8 mouse cellular contexts compared by ENCODE assay signal in genomic region chr3:138490034-138490337, GRCm38 (mm10). TPM values are rescaled to one million over a fixed set of nuclear protein-coding genes. Genes with fewer than 3 reads are reported as not detected.
DNase-seq lines count a peak whose midpoint lies in the region; ATAC-seq lines count a peak whose summit lies in the region.

No protein-coding gene starts in this region.

- H3K36me3 ChIP-seq in kidney, embryonic 14.5 days (ENCODE audit: control insufficient read depth, insufficient read depth, low read length), result peaks cover 3% of the 10 kb centered on the region; the same call in 1 of the 2 replicates
- no peaks in the 10 kb centered on the region; the same call in 1 of the 2 replicates for H3K36me3 ChIP-seq in hindbrain, embryonic 11.5 days (ENCODE audit: control insufficient read depth, insufficient read depth, low read length)
- peaks cover 24% of the 10 kb centered on the region for H3K36me3 ChIP-seq in midbrain, embryonic 10.5 days

- H3K4me2 ChIP-seq in kidney, embryonic 14.5 days (replicated peaks; ENCODE audit: low read depth, low read length), result peak overlapping the region; percentile 56
- peak overlapping the region; percentile 29 for H3K4me2 ChIP-seq in hindbrain, embryonic 11.5 days (replicated peaks; ENCODE audit: low read depth, low read length)

- DNase-seq in kidney, postnatal 10 days, result no peak
- DNase-seq in brain, adult 2 months (ENCODE audit: low read depth, low spot score), result peak; percentile 7
- no peak for DNase-seq in hindbrain, embryonic 11.5 days (ENCODE audit: low spot score)
- DNase-seq in midbrain, embryonic 10.5 days (ENCODE audit: low spot score), result no peak
- no peak for DNase-seq in layer of hippocampus, postnatal 14 days (ENCODE audit: low spot score in 2 of 2)
- DNase-seq in ovary, adult 18-20 months (ENCODE audit: low spot score), result no peak
- no peak for DNase-seq in cerebellum, postnatal 36 days

- 0 out of 2 replicates have a peak, but pooled peaks have one; percentile 16 for ATAC-seq in kidney, embryonic 14.5 days (ENCODE audit: low FRiP score, low TSS enrichment)
- peak; percentile 8; the same call in 1 of the 2 replicates for ATAC-seq in hindbrain, embryonic 11.5 days (ENCODE audit: low FRiP score)

- no peak overlapping the region for H3K27ac ChIP-seq in kidney, embryonic 14.5 days (ENCODE audit: low read depth, low read length)
- no peak overlapping the region for H3K27ac ChIP-seq in hindbrain, embryonic 11.5 days (ENCODE audit: low read depth, low read length)
- H3K27ac ChIP-seq in midbrain, embryonic 10.5 days (replicated peaks), result peak overlapping the region; percentile 93

- H3K4me1 ChIP-seq in kidney, embryonic 14.5 days (ENCODE audit: control insufficient read depth, insufficient read depth, low read length), result no peaks in the 10 kb centered on the region
- no peaks in the 10 kb centered on the region for H3K4me1 ChIP-seq in hindbrain, embryonic 11.5 days (replicated peaks; ENCODE audit: control insufficient read depth, insufficient read depth, low read length)
- H3K4me1 ChIP-seq in midbrain, embryonic 10.5 days, result peaks cover 14% of the 10 kb centered on the region

- no peaks in the 10 kb centered on the region for H3K9me3 ChIP-seq in kidney, embryonic 14.5 days (ENCODE audit: control insufficient read depth, low read length)
- H3K9me3 ChIP-seq in hindbrain, embryonic 11.5 days (ENCODE audit: control insufficient read depth, low read length), result no peaks in the 10 kb centered on the region
- H3K9me3 ChIP-seq in midbrain, embryonic 10.5 days (replicated peaks), result no peaks in the 10 kb centered on the region; the same call in 1 of the 2 replicates

- whole genome bisulfite sequencing in kidney, embryonic 14.5 days, result 26% methylated on average over 6 of the region's 6 CpGs
- 31% methylated on average over 6 of the region's 6 CpGs for WGBS in hindbrain, embryonic 11.5 days
- 30% methylated on average over 6 of the region's 6 CpGs for WGBS in midbrain, embryonic 10.5 days

- H3K4me3 ChIP-seq in kidney, embryonic 14.5 days (ENCODE audit: low read length), result peak overlapping the region; percentile 59
- H3K4me3 ChIP-seq in hindbrain, embryonic 11.5 days (ENCODE audit: low read depth, low read length), result peak overlapping the region; percentile 91
- peak overlapping the region; percentile 94 for H3K4me3 ChIP-seq in midbrain, embryonic 10.5 days

- peak overlapping the region; percentile 61; the same call in 1 of the 2 replicates for H3K9ac ChIP-seq in kidney, embryonic 14.5 days (ENCODE audit: low read depth, low read length)
- H3K9ac ChIP-seq in hindbrain, embryonic 11.5 days (ENCODE audit: low read depth, low read length), result no peak overlapping the region; the same call in 1 of the 2 replicates

- no peaks in the 10 kb centered on the region for H3K27me3 ChIP-seq in kidney, embryonic 14.5 days (ENCODE audit: control insufficient read depth, insufficient read depth, low read length)
- no peaks in the 10 kb centered on the region for H3K27me3 ChIP-seq in hindbrain, embryonic 11.5 days (ENCODE audit: control insufficient read depth, insufficient read depth, low read length)
- no peaks in the 10 kb centered on the region for H3K27me3 ChIP-seq in midbrain, embryonic 10.5 days (ENCODE audit: low read depth, poor library complexity, severe bottlenecking)

RNA-seq across cellular contexts. Expression of gene Metap1, which starts 0.7 kb away (rescaled TPM):
- polyA plus RNA-seq in kidney, embryonic 14.5 days (2014; fragmentation: Nextera tagmentation; extraction: Ambion mirVana), result 35.3 and 54.0 TPM in 2 replicates
- 60.3 and 64.6 TPM in 2 replicates for polyA plus RNA-seq in hindbrain, embryonic 11.5 days (2014; fragmentation: Nextera tagmentation; extraction: Ambion mirVana)
- polyA plus RNA-seq in midbrain, embryonic 10.5 days (2016; fragmentation: Nextera tagmentation; extraction: Ambion mirVana), result 47.9 and 48.0 TPM in 2 replicates
- total RNA-seq in layer of hippocampus, postnatal 14 days (2021), result 10 to 100 TPM; 43.1 to 45.0 TPM

RNA-seq across cellular contexts. Expression of gene Eif4e, which starts 36.0 kb away (rescaled TPM):
- polyA plus RNA-seq in kidney, embryonic 14.5 days (2014; fragmentation: Nextera tagmentation; extraction: Ambion mirVana), result 417 and 426 TPM in 2 replicates
- 401 and 469 TPM in 2 replicates for polyA plus RNA-seq in hindbrain, embryonic 11.5 days (2014; fragmentation: Nextera tagmentation; extraction: Ambion mirVana)
- polyA plus RNA-seq in midbrain, embryonic 10.5 days (2016; fragmentation: Nextera tagmentation; extraction: Ambion mirVana), result 482 and 499 TPM in 2 replicates
- 100 to 1,000 TPM; 151 to 169 TPM for total RNA-seq in layer of hippocampus, postnatal 14 days (2021)

RNA-seq across cellular contexts. Expression of gene Adh5, which starts 47.1 kb away (rescaled TPM):
- polyA plus RNA-seq in kidney, embryonic 14.5 days (2014; fragmentation: Nextera tagmentation; extraction: Ambion mirVana), result 256 and 266 TPM in 2 replicates
- polyA plus RNA-seq in hindbrain, embryonic 11.5 days (2014; fragmentation: Nextera tagmentation; extraction: Ambion mirVana), result 270 and 272 TPM in 2 replicates
- polyA plus RNA-seq in midbrain, embryonic 10.5 days (2016; fragmentation: Nextera tagmentation; extraction: Ambion mirVana), result 266 and 280 TPM in 2 replicates
- total RNA-seq in layer of hippocampus, postnatal 14 days (2021), result 10 to 100 TPM; 83.1 to 83.9 TPM
